Mouse (Mus musculus) kidney, embryonic 15.5 days (tissue): ENCODE measurements around the gene Als2cl. TPM values are rescaled to one million over a fixed set of nuclear protein-coding genes. Genes with fewer than 3 reads are reported as not detected.

Experiments used
- ATAC-seq: fragments of 200-750 bp; cut with Nextera tagmentation; replicated peaks from 2 replicates; pipeline ENCODE4 v1.8.0; 2017; ENCODE audit warnings: moderate TSS enrichment; ENCODE audit not compliant: low FRiP score
- H3K27ac ChIP-seq: fragments of 300-500 bp; sonication (generic); 2 replicates; pipeline ENCODE4 v1.5.1; 2015; ENCODE audit warnings: mild to moderate bottlenecking, inconsistent platforms
- H3K27me3 ChIP-seq: fragments of 300-500 bp; sonication (generic); 2 replicates; pipeline ENCODE4 v1.6.1; 2015; ENCODE audit warnings: inconsistent platforms
- H3K36me3 ChIP-seq: fragments of 300-500 bp; sonication (generic); 2 replicates; pipeline ENCODE4 v1.6.1; 2015; ENCODE audit warnings: inconsistent platforms
- H3K4me1 ChIP-seq: fragments of 300-500 bp; sonication (generic); 2 replicates; pipeline ENCODE4 v1.6.1; 2015; ENCODE audit warnings: inconsistent platforms
- H3K4me2 ChIP-seq: fragments of 300-500 bp; sonication (generic); 2 replicates; pipeline ENCODE4 v1.6.1; 2015; ENCODE audit warnings: moderate library complexity, mild to moderate bottlenecking, inconsistent platforms
- H3K4me3 ChIP-seq: fragments of 300-500 bp; sonication (generic); replicated peaks from 2 replicates; pipeline ENCODE4 v1.5.1; 2015; ENCODE audit warnings: mild to moderate bottlenecking, inconsistent platforms
- H3K9ac ChIP-seq: fragments of 300-500 bp; sonication (generic); 2 replicates; pipeline ENCODE4 v1.6.1; 2015; ENCODE audit warnings: mild to moderate bottlenecking, inconsistent platforms
- H3K9me3 ChIP-seq: fragments of 300-500 bp; sonication (generic); replicated peaks from 2 replicates; pipeline ENCODE4 v1.6.1; 2016; ENCODE audit warnings: inconsistent platforms
- WGBS: fragments of 180-500 bp; shearing (Covaris S2); methylation state at CpG from one replicate; pipeline ENCODE4 v1.1.7; 2015; ENCODE audit warnings: mixed read lengths; 5-methylcytosine and 5-hydroxymethylcytosine counted together
- polyA plus RNA-seq: library from polyadenylated mRNA; unstranded; fragments of >200 nt; fragmentation: Nextera tagmentation; extraction: Ambion mirVana; gene quantifications from 2 replicates; pipeline ENCODE4 v1.2.1, GENCODE M21; 2015

Als2cl gene
- polyA plus RNA-seq, 1 experiment from 2014 or later = 5.3 TPM

DNA sequence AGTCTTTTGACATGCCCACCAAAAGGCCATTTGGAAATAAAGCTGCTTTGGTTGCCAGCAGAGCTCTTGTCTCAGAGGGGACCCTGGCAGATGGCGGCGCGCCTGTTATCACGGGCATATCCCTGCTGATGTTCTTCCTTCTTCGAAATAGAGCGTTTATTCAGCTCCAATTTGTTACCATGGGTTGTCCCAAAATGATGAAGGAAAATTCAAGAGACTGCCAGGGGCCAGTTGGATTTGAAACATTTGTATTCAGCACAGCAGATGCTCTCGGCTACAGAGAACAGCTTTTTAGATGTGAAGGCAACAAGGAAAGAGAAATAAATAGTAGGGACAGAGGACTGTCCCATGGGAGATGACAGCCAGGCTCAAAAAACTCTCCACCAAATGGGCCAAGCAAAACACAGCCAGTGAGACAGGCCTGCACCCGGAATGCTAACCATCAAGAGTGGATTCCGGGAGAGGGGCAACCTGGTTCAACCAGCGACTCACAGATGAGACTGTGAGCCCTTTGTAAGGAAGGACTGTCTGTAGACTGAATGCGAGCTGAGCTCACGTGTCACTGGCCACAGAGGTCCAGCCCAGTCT is 54.3 kb downstream of the Als2cl start:
- no peak overlapping the region for H3K4me3 ChIP-seq
- ATAC-seq = no peak
- WGBS = 81% methylated on average over 12 of the region's 12 CpGs
- H3K36me3 ChIP-seq = no peaks in the 10 kb centered on the region
- no peak overlapping the region for H3K27ac ChIP-seq
- no peak overlapping the region for H3K4me2 ChIP-seq
- H3K9ac ChIP-seq = no peak overlapping the region
- no peaks in the 10 kb centered on the region for H3K9me3 ChIP-seq
- H3K27me3 ChIP-seq = no peaks in the 10 kb centered on the region
- no peaks in the 10 kb centered on the region for H3K4me1 ChIP-seq

DNA sequence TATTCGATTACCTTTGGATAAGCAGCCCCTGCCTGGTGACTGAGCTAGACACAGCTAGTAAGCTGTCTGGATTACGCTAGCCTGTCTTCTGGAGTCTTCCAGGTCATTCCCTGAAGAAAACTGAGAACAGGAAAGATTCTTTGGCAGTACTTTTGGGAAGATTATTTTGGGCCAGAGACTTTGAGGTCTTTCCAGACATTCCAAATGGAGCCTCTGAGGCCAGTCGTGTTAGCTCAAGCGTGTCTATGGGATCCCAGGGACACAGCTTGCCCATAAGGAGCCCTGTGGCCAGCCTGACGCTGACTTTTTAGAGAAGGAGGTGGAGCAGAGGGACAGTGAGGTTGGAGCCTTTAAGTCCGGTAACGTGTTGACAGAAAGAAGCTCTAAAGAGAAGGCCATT is 56.3 kb downstream of the Als2cl start:
- Histone ChIP-seq H3K27ac (no peak overlapping the region), H3K36me3 (no peaks in the 10 kb centered on the region), H3K27me3 (no peaks in the 10 kb centered on the region), H3K4me3 (no peak overlapping the region), H3K4me1 (no peaks in the 10 kb centered on the region), H3K9ac (no peak overlapping the region), H3K4me2 (no peak overlapping the region), H3K9me3 (no peaks in the 10 kb centered on the region)
- WGBS = 80% methylated on average over 7 of the region's 7 CpGs
- no peak for ATAC-seq

DNA sequence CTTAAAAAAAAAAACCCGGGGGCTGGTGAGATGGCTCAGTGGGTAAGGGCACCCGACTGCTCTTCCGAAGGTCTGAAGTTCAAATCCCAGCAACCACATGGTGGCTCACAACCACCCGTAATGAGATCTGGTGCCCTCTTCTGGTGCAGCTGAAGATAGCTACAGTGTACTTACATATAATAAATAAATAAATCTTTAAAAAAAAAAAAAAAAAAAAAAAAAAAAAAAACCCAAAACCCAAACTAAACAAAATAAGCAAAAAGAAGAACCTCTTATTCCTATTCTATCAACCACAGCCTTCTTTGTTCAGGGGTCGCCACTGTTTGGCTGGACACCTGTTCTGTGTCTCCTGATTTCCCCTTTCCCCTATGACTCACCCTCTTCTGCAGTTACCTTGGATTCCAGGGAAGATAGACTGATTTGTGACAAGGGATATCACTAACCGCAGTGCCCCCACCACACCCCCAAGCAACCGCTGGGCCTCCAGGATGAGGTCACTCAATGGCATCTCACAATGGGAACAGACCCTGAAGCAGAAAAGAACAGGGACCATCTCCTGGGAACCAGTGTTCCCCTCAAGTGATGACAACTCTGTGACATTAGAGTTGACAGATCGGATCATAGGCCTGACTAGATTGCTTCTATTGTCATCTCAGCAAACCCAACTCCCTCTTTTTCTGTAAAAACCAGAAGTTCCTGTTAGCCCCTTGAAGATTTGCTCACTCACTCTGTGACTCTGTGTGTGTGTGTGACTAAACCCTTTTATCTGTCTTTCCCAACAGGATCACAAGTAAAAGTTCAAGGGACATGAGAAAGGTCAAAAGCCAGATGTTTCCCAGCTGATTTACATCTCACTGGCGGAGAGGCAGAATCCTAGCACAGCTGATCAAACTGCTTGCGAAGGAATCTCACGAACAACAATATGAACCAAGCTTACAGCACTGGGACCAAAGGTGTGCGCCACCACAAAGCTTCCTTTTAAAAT is 58.1 kb downstream of the Als2cl start:
- ATAC-seq = no peak
- WGBS = 74% methylated on average over 12 of the region's 12 CpGs
- Histone ChIP-seq H3K4me3 (no peak overlapping the region), H3K27ac (no peak overlapping the region), H3K9ac (no peak overlapping the region), H3K4me1 (no peaks in the 10 kb centered on the region), H3K9me3 (no peaks in the 10 kb centered on the region), H3K4me2 (no peak overlapping the region), H3K27me3 (no peaks in the 10 kb centered on the region), H3K36me3 (no peaks in the 10 kb centered on the region)

DNA sequence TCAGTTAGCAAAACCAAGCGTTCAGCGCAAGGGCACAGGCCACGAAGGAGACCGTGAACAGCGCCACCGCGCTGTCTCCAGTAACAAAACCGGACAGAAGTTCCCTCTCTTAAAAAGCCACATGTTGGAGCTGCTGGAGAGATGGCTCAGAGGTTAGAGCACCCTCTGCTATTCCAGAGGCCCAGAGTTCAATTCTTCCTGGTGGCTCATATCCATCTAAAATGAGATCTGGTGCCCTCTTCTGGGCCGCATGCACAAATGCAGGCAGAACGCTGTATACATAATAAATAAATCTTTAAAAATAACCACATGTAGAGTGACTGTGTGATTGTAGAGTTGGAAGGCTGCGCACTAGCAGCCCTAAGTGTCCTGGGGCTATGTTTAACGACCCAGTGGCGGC is 64.6 kb downstream of the Als2cl start:
- H3K9ac ChIP-seq = no peak overlapping the region
- H3K4me1 ChIP-seq = peaks cover 13% of the 10 kb centered on the region
- H3K27me3 ChIP-seq = peaks cover 50% of the 10 kb centered on the region
- no peaks in the 10 kb centered on the region for H3K9me3 ChIP-seq
- no peak for ATAC-seq
- H3K4me3 ChIP-seq = no peak overlapping the region
- 37% methylated on average over 13 of the region's 13 CpGs for WGBS
- H3K36me3 ChIP-seq = no peaks in the 10 kb centered on the region
- H3K27ac ChIP-seq = no peak overlapping the region
- no peak overlapping the region for H3K4me2 ChIP-seq

- ATAC-seq = no peak
- Histone ChIP-seq H3K36me3 (no peaks in the 10 kb centered on the region), H3K9ac (no peak overlapping the region), H3K4me2 (no peak overlapping the region), H3K27me3 (peaks cover 50% of the 10 kb centered on the region), H3K4me1 (peaks cover 13% of the 10 kb centered on the region), H3K9me3 (no peaks in the 10 kb centered on the region), H3K4me3 (no peak overlapping the region), H3K27ac (no peak overlapping the region)
- WGBS = 8% methylated on average over 18 of the region's 18 CpGs
Observed at GRCm38 (mm10) chr9:110945343-110945742, 65.7 kb downstream of the Als2cl start.

- ATAC-seq = no peak
Observed at GRCm38 (mm10) chr9:110945926-110946325, 66.3 kb downstream of the Als2cl start, which contains the start of gene Tdgf1. Tdgf1 (minus strand) TSS chr9:110946158.

DNA sequence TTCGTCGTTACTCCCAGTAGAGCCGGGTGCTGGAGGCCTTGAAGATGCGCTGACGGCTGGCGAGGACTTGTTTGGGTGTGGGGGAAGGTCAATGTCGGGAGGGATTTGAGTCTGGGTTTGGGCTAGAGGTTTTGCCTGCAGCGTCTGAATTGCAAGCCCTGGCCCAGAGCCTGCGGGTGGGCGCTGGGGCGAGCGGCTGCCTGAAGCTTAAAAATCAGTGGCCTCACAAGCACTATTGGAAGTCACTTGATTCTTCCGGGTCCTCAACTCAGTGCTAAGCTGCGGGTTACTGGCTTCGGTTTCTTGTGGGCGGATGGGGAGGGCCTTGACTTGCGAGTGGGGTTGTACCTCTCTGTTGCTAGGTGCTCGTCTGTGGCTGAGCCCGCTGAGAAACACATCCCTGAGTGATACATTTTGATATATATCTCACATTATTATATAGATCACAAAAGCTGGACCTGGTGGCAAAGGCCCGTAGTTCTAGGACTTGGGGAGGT is 66.9 kb downstream of the Als2cl start:
- Histone ChIP-seq H3K4me1 (peaks cover 13% of the 10 kb centered on the region), H3K9me3 (no peaks in the 10 kb centered on the region), H3K4me3 (peak overlapping the region; percentile 10; the same call in 1 of the 2 replicates), H3K27me3 (peaks cover 58% of the 10 kb centered on the region), H3K36me3 (no peaks in the 10 kb centered on the region), H3K4me2 (peak overlapping the region; percentile 14; the same call in 1 of the 2 replicates), H3K9ac (no peak overlapping the region), H3K27ac (no peak overlapping the region)
- 13% methylated on average over 20 of the region's 20 CpGs for WGBS
- ATAC-seq = no peak

More at GRCm38 (mm10) chr9:110945926-110946325, 66.3 kb downstream of the Als2cl start, which contains the start of gene Tdgf1:
- Histone ChIP-seq H3K4me1 (peaks cover 13% of the 10 kb centered on the region), H3K4me2 (peak within 1 kb of the TSS; percentile 14; the same call in 1 of the 2 replicates), H3K27me3 (peaks cover 52% of the 10 kb centered on the region), H3K9me3 (no peaks in the 10 kb centered on the region), H3K36me3 (no peaks in the 10 kb centered on the region), H3K4me3 (peak within 1 kb of the TSS; percentile 10; the same call in 1 of the 2 replicates), H3K9ac (no peak within 1 kb of the TSS), H3K27ac (no peak within 1 kb of the TSS)
- 13% methylated on average over 11 of the region's 11 CpGs for WGBS

DNA sequence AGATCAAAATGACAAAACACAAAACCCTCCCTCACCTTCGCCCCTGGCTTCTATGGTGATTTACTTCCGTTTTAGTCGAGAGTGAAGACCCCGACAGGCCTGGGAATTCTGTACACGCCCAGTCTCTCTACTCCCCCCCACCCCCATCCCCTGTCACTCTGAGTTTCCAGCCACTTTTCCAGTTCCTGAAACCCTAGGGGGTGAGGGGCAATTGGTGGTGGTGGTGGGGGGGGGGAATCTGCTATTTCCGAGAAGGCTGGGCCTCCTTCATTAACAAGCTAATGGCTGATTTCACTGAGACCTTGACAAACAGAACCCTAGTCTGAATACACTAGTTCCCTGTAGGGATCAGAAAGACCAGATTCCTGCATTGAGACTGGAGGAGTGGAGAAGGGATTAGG is 67.6 kb downstream of the Als2cl start:
- WGBS = 16% methylated on average over 6 of the region's 6 CpGs
- H3K4me2 ChIP-seq = peak overlapping the region; percentile 14; the same call in 1 of the 2 replicates
- H3K27me3 ChIP-seq = peaks cover 64% of the 10 kb centered on the region
- ATAC-seq = no peak
- no peak overlapping the region for H3K9ac ChIP-seq
- H3K4me1 ChIP-seq = peaks cover 13% of the 10 kb centered on the region
- no peak overlapping the region for H3K27ac ChIP-seq
- no peaks in the 10 kb centered on the region for H3K36me3 ChIP-seq
- H3K4me3 ChIP-seq = no peak overlapping the region
- H3K9me3 ChIP-seq = no peaks in the 10 kb centered on the region

GRCm38 (mm10) chr9:110947900-110948299 is 68.2 kb downstream of the Als2cl start:
- Histone ChIP-seq H3K27ac (no peak overlapping the region), H3K9ac (no peak overlapping the region), H3K36me3 (no peaks in the 10 kb centered on the region), H3K4me2 (no peak overlapping the region), H3K4me3 (no peak overlapping the region), H3K27me3 (peaks cover 70% of the 10 kb centered on the region), H3K9me3 (no peaks in the 10 kb centered on the region), H3K4me1 (peaks cover 13% of the 10 kb centered on the region)
- 53% methylated on average over 6 of the region's 6 CpGs for WGBS
- no peak for ATAC-seq

GRCm38 (mm10) chr9:110948813-110949310 is 69.2 kb downstream of the Als2cl start:
- H3K4me2 ChIP-seq = no peak overlapping the region
- 48% methylated on average over 8 of the region's 8 CpGs for WGBS
- no peak for ATAC-seq
- peaks cover 75% of the 10 kb centered on the region for H3K27me3 ChIP-seq
- H3K36me3 ChIP-seq = no peaks in the 10 kb centered on the region
- H3K4me3 ChIP-seq = no peak overlapping the region
- no peaks in the 10 kb centered on the region for H3K9me3 ChIP-seq
- H3K4me1 ChIP-seq = peaks cover 17% of the 10 kb centered on the region
- no peak overlapping the region for H3K9ac ChIP-seq
- no peak overlapping the region for H3K27ac ChIP-seq

DNA sequence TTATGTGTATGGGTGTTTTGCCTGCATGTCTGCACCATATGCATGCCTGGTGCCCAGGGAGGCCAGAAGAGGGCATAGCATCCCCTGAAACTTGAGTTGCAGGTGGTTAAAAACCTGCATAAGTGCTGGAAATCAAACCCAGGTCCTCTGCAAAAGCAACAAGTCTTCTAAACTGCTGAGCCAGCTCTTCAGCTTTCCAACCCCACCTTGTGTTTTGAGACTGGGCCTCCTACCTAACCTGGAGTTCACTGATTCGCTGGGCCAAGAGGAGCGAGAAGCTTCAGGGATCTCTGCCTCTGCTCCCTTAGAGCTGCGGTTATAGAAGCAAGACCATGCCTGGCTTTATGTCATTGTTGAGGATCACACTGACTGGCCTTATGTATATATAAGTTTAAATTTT is 70.4 kb downstream of the Als2cl start:
- no peak overlapping the region for H3K4me2 ChIP-seq
- no peaks in the 10 kb centered on the region for H3K36me3 ChIP-seq
- H3K4me3 ChIP-seq = no peak overlapping the region
- ATAC-seq = no peak
- peaks cover 71% of the 10 kb centered on the region for H3K27me3 ChIP-seq
- WGBS = 94% methylated on average over 3 of the region's 3 CpGs
- H3K9ac ChIP-seq = no peak overlapping the region
- H3K9me3 ChIP-seq = no peaks in the 10 kb centered on the region
- no peak overlapping the region for H3K27ac ChIP-seq
- H3K4me1 ChIP-seq = peaks cover 17% of the 10 kb centered on the region
